Mouse (Mus musculus): ENCODE results near the gene Lhx6. TPM values are rescaled to one million over a fixed set of nuclear protein-coding genes. Genes with fewer than 3 reads are reported as not detected.

Lhx6 gene
- polyA plus RNA-seq, 2 experiments from 2014 or later, result not detected

- no peak for ATAC-seq
Measured at GRCm38 (mm10) chr2:36092748-36093147, 12.5 kb downstream of the Lhx6 start.

GRCm38 (mm10) chr2:36090853-36091741 is 14.1 kb downstream of the Lhx6 start:
- ATAC-seq, result no peak

GRCm38 (mm10) chr2:36089190-36089589 is 16.0 kb downstream of the Lhx6 start:
- ATAC-seq, result no peak

- no peak for ATAC-seq
Measured at GRCm38 (mm10) chr2:36085041-36085440, 20.2 kb downstream of the Lhx6 start.

- no peak for ATAC-seq
Measured at GRCm38 (mm10) chr2:36082802-36083580, 22.2 kb downstream of the Lhx6 start.

- no peak for ATAC-seq
Measured at GRCm38 (mm10) chr2:36081446-36081845, 23.8 kb downstream of the Lhx6 start.

GRCm38 (mm10) chr2:36077160-36077761 is 27.9 kb downstream of the Lhx6 start:
- no peak for ATAC-seq

- no peak for ATAC-seq
Measured at GRCm38 (mm10) chr2:36075210-36075609, 30.0 kb downstream of the Lhx6 start.

GRCm38 (mm10) chr2:36073781-36074180 is 31.4 kb downstream of the Lhx6 start:
- no peak for ATAC-seq

GRCm38 (mm10) chr2:36071660-36072305 is 33.4 kb downstream of the Lhx6 start:
- no peak for ATAC-seq

GRCm38 (mm10) chr2:36067132-36067531 is 38.1 kb downstream of the Lhx6 start:
- no peak for ATAC-seq

GRCm38 (mm10) chr2:36061409-36061808 is 43.8 kb downstream of the Lhx6 start:
- ATAC-seq, result no peak

- no peak for ATAC-seq
Measured at GRCm38 (mm10) chr2:36056248-36056647, 49.0 kb downstream of the Lhx6 start.

GRCm38 (mm10) chr2:36053249-36053648 is 52.0 kb downstream of the Lhx6 start:
- ATAC-seq, result no peak

GRCm38 (mm10) chr2:36049567-36049954 is 55.6 kb downstream of the Lhx6 start:
- no peak for ATAC-seq

GRCm38 (mm10) chr2:36048748-36049566 is 56.3 kb downstream of the Lhx6 start, which contains the start of the genes Ndufa8 and Morn5:
Gene Ndufa8, minus strand, starts transcription at chr2:36049406.
Gene Morn5, plus strand, starts transcription at chr2:36049458.
- peak; percentile 96 for ATAC-seq

- ATAC-seq, result no peak
Measured at GRCm38 (mm10) chr2:36048164-36048563, 57.0 kb downstream of the Lhx6 start.

GRCm38 (mm10) chr2:36040872-36041271 is 64.3 kb downstream of the Lhx6 start:
- no peak for ATAC-seq

- ATAC-seq, result no peak
Measured at GRCm38 (mm10) chr2:36039297-36039985, 65.8 kb downstream of the Lhx6 start.

GRCm38 (mm10) chr2:36035413-36036081 is 69.7 kb downstream of the Lhx6 start:
- ATAC-seq, result no peak

All from activated CD4-positive, CD25-positive, alpha-beta regulatory T cell, adult 4 months (primary cell).